Mouse (Mus musculus): ENCODE measurements at regions not wholly inside any gene's neighbourhood (a gene's known extent, or its start where the extent isn't known, plus 50 kb on each side); places are given as distances from the start of the nearest gene placed in this dataset.
"Not testable (repeated sequence)": the region's sequence is repeated elsewhere in the genome, so short reads cannot be mapped to it uniquely, and the experiment has no call there.

DNA sequence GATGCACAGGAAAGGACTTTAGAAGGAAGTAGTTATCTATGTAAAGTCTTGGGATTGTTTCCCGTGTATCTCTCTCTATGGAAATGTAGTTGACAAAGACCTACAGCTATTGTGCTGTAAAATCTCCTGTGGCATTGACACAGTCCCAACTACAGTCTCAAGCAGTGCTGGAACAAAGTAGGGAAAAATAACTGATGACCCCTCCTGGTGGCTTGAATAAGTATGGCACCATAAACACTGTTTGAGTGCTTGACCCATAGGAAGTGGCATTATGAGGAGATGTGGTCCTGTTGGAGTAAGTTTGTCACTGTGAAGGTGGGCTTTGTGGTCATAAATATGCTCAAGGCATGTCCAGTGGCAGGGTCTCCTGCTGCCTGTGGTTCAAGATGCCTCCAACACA, 928.4 kb upstream of the Mms22l start:
- no peak for DNase-seq (ENCODE audit: low spot score)

DNA sequence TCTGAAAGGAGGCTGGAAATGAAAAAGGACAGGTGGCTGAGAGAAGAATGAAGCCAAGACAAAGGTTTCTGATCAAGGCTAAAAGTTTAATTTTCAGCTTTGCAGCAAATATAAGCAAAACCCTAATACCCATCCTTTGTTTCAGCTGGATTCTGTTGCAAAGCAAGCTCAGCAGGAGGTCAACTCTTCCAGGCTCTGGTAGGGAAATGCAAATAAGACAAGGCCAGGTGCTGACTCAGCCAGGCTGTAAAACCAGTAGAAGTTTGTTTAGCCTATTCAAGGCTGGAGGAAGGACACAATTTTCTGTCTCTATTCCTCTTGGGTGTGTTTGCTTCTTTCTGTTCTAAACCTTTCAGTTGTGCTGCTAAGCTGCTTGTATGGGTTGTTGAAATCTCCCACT, 923.2 kb upstream of the Mms22l start:
- DNase-seq (ENCODE audit: low spot score) = no peak

DNA sequence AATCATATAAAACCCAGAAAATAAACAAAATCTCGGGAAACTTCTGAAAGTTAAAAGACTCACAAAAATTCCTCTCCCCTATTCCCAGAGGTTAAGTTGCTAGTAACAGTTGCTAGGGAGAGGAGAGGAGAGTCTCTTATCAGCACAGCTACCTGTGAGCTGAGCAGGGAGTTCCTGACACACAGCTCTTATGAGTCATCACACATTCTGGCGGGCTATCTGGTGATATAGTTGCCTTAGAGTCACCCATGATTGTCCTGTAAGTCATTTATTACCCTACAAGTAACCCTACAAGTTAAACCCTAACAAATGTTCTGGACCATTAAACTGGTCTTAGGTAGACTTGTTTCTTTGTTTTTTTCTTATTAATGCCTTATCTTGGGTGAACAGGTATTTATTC, 908.8 kb upstream of the Mms22l start:
- DNase-seq (ENCODE audit: low spot score) = no peak

DNA sequence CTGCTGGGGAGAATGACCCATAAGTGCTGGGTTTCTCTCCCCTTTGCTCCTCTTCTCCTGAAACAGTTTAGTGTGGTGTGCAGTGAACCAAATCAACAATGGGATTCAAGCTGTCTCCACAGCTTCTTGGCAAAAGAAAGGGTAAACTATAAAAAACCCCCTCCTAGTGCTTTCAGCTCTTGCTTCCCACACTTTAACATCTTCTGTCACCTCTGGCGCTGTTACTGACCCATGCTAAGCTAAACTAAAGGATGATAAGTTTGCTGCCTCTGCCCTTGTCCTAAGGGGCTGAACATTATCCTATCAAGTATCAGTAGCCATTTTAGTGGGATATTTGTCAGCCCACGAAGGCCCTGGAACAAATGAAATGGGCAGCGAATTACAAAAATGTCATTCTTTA, 905.4 kb upstream of the Mms22l start:
- DNase-seq (ENCODE audit: low spot score) = no peak

DNA sequence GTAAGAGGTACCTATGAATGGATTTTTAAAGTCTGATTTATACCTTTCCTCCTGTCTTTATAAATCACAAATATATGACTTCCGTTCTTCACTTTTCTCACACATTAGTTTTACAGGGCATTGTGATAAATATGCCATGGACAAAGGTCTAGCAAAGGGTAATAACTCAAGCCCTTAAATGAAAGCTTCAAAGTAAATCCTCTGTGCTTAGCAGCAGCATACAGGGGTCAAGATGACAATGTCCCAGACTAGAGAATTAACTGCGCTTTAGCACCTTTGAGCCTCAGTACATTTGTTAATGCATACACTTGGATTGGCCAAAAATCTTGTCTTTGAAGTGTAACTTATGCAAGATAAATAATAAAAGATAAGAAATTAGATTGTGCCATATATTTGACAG, 904.7 kb upstream of the Mms22l start:
- no peak for DNase-seq (ENCODE audit: low spot score)

DNA sequence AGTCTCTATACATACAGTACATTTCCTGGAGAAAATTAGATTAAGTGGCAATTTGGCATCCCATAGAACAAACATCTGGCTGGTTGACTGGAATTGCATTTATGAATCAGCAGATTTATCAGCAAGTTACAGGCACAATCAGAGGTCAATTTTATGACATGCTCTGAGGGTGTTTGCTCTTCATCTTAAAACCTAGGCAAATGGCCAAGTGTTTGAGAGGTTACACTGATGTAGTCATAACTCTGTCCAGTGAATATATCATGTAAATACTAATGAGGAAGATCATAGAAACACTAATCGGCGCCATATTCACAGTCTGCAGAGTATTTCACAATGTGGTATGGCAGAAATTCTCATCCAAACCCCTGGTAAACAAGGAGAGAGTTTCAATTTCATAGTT, 896.2 kb upstream of the Mms22l start:
- DNase-seq (ENCODE audit: low spot score) = no peak

DNA sequence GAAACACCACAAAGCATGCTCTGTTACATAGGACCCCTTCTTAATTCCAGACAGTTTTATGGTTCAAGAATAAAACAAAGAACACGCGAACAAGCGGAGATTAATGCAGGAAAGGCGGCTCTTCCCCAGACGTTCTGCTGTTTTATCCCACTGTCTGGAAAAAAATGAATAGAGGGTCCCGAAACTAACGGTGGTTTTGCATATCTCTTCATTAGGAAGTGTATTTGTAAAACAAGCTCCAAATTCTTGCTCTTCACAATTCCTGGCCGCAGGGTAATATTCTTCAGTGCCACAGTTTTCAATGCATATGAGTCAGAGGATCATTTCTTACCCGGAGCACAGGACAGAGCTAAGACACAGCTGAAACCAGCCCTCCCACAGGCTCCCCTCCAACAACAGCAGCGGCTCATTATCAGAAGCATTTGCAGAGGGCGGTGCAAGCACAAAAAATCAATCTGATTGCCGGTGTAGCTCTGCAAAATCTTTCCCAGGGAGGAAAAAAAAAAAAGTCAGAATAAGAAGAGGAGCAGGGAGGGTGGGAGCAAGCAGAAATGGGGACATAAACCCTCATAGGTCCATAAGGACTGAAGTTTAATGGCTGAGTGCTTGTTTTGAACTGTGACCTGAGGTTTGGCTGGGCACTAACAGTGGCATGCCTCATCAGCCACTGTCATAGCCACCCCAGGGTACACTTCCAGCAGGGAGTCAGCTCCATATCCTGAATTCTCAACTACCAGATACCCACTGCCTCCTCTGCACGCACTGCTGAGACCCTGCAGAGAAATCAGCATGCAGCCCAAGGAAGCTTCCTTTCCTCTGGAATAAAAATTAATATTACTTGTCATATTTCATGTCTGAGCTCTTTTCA, 894.6 kb upstream of the Mms22l start:
- DNase-seq (ENCODE audit: low spot score) = no peak

DNA sequence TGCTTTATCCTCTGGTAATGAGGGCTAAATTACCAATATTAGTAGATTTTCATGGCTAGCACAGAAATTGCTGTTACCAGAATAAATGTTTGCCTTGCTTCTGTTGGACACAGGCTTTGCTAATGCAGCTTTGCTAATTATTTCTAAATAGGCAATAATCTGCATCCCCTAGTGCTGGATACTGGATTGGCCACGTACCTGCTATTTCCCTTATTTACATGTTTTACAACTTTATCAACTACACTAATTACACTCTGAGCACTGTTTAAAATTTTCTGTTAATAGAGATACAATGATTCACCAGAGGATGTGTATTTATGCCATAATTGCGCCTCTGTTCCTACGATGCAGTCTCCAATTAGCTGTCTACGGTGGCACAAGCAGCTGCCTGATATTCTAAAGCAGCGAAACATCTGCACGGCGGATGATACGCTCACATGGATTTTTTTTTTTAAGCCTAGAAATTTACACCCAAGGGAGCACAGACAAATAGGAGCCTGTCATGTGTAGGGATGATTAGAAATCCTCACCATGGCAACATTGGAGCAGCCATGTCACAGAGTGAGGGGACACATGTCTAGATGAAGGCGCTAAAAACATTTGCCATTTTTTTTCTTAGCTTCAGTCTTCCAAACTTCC, 893.8 kb upstream of the Mms22l start:
- DNase-seq (ENCODE audit: low spot score) = no peak

DNA sequence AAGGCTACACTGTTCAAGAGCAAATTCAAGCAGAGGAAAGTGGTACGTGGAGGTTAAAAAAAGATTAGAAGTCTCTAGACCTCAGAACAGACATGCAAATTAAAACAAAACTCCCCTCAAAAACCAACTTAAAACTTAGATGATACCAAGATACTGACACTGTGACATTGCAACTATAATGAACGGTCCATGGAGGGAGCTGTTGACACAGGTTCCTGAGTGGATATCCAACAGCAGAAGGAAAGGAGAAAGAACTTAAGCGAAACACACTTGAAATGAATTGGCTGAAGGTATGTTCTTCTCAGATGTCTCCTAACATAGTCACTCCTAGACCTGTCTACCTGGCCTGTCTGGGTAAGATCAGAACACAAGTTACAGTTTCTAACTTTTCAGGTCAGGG, 888.9 kb upstream of the Mms22l start:
- no peak for DNase-seq (ENCODE audit: low spot score)

DNA sequence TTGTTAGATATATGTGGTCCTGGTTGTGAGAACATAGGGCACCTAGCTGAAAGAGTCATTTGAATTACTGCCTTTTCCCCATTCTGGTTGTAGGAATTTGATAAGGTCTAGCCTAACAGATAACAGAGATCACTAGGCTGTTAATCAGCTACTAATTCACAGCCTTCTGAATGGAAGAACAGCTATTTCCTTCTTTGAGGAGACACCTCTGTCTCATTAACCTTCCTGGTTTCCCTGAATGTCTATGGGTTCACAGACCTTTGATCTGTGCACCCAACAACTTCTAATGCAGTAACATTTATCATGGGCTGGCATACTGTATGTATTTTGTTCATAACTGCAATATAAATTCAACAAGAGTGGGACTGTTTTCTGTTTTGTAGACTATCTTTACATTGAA, 875.0 kb upstream of the Mms22l start:
- no peak for DNase-seq (ENCODE audit: low spot score)

DNA sequence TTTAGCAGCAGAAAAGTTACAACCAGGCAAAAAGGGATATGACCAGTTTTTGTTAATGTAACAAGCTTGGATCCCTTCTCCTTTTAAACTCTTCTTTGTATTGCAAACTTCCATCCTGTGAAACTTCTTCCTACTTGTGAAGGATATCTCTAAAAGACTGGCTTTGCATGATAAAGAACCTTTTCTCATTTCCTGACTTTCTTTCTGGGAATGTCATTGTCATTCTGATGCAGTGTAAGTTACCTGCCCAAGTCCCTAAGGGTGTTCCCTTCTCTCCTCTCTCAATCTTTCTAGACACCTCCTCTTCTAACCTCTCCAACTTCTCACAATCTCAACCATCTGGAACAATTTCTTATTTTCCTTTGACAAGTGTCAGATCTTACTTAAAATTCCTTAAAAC, 874.0 kb upstream of the Mms22l start:
- no peak for DNase-seq (ENCODE audit: low spot score)

DNA sequence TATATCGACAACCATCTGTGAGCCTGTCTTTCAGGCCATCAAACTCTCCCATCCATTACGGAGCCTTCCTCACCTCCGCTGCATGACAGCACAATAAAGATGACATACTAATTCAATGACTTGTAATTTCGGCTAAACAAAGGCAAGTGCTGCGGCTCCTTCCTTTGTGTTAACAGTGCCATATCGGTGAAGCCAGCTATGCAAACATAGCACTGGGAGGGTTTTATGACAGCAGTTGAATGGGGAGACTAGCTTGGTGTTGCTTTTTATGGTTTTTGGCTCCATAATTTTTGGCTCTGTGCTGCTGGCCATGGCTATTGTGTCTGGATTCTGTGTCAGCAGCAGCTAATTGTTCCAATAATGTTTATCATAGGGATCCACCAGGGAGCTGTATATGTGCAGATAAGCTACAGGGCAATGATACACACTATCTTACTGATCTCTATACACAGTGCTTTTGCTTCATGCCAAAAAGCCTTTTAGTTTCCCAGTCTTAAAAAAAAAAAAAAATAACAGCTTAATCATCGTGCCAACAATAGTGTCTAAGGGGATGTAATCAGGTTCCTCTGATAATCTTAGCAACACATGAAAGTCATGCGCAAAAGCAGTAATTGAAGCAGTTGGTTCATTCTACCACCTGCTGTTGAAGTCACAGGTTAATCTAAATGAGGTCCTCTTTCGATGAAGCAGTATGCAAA, 859.9 kb upstream of the Mms22l start:
- no peak for DNase-seq (ENCODE audit: low spot score)

DNA sequence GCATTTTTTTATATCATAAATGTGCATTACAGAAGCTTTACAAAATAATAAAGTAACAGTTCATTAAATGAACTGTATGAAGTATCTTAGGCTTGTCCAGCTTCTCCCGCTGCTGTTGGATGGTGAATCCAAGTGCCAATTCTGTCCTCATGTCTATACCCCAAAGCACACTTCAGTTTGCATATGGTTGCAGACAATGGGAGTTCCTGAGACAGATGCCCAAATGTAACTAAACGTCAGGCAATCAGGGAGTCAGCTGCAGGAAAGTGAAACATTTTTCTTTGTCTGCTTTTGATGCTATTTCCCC, 859.4 kb upstream of the Mms22l start:
- DNase-seq (ENCODE audit: low spot score) = no peak

DNA sequence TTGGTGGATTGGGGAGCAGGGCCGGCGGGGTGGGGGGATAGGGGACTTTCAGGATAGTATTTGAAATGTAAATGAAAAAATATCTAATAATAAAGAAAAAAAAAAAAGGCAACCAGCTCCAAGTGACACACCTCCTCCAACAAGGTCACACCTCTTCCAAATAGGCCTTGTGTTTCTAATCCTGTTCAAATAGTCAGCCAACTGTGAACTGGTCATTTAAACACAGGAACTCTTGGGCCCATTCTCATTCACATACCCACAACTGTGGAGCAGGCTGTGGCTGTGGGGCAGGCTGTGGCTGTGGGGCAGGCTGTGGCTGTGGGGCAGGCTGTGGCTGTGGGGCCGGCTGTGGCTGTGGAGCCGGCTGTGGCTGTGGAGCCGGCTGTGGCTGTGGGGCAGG, 839.6 kb upstream of the Mms22l start:
- DNase-seq (ENCODE audit: low spot score) = not testable (repeated sequence)

DNA sequence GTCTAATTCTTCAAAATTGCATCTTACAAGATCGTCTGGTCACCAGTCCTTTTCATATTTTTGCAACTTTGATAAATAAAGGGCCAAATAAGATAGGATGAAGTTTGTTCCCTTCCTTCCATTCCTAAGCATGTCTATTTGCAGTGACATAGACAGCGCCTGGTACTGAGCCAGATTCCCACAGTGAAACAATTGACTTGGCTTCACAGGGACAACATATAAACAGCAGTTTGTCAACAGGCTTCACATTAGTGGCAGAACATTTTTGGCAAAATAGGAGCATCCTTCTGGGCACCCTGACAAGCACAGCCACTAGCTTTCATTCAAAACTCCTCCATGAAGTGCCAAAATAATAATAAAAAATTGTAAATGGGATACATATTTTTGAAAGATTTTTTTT, 827.4 kb upstream of the Mms22l start:
- DNase-seq (ENCODE audit: low spot score) = no peak

DNA sequence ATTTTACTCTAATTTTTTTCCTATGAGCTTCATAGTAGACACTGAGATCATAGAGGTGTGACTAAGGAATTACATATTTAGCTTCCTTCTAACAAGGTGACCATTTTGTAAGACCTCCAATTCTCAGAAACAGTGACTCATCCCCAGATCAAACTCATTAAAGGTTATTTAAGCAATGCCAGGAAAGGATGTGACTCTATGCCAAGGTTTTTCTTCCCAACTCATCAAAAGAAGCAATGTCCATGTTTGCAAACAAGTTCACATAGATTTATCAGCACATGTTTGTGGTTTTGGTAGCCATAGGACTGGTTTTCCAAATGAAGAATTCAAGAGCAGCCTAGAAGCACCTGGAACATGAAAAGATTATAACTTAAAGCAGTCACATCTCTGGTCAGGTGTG, 792.6 kb upstream of the Mms22l start:
- DNase-seq (ENCODE audit: low spot score) = no peak

DNA sequence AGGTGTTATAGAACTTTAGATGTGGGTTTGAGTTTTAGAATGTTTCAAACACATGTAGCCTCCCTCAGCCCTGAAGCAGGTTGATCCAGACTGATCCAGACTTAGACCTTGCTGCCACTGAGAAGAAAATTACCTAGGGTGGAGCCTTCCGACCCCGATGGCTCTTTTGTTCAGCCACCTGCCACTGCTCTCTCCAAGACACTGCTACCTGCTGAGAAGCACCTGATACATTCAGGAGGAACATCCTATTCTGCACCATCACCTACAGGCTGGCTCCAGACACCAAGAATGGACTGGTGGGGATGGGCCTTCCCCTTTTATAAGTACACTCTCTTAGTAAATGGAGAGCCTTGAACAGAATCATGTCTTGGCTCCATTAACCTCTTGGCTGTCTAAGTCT, 785.5 kb upstream of the Mms22l start:
- no peak for DNase-seq (ENCODE audit: low spot score)

DNA sequence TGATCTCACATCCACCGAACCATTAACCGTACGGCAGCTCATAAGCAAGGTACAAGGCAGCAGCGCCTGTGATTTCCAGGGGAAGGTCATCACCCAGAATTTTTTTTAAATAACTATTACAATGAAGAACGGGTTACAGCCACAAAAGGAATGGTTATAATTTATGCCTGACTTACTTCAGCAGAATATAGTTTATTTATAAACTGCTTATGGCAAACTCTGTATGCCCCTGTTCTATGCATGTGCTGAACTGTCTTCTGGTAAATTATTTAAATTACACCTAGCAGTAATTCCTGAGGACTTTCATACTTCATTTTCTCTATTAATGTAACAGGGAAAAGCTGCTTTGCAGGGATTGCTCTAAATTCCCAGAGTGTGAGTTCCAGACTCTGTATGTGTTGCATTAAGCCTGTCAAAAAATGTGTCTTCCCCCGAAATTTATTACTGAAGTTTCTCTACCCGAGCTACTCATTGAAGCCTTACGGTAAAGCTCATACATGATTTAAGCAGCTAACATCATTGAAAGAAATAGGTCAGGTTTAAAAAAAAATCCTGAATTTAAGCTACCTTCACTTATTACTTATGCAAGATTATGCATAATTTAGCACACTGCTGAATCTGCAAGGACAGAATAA, 782.4 kb upstream of the Mms22l start:
- no peak for DNase-seq (ENCODE audit: low spot score)

DNA sequence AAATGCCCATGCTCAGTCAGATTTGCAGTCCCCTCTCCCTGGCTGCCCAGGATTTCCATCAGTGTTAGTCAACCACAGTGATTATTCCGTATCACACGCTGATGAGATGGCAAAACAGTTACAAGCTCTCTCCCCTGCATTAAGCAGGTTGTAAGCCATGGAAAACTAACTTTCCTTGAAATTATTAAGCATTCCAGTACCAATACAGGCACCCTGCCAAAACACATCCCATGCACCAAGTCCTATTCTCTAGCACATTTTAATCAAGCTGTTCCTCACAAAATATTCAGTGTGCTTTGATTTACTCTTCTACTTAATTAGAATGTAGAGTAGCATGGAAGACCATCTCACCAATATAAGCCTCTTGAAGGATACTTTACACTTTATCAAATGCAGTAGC, 768.4 kb upstream of the Mms22l start:
- DNase-seq (ENCODE audit: low spot score) = no peak

DNA sequence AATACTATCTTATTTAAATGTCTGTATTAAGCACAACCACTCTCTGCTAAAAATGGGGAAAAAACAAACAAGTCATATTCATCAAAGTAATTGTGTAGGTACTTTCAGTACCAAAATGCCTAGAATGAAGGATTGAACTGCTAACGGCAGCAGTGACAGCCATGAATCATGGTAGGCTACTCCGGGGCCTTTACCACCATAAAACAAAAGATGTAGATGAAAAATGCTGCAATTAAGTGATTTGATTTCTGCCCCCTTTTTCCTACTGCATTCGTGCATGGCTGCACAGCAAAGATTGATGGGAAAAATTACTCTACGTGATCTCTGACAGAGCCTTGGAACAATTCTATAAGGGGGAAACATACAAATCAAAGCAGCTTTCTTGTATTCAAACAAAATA, 763.8 kb upstream of the Mms22l start:
- DNase-seq (ENCODE audit: low spot score) = no peak

DNA sequence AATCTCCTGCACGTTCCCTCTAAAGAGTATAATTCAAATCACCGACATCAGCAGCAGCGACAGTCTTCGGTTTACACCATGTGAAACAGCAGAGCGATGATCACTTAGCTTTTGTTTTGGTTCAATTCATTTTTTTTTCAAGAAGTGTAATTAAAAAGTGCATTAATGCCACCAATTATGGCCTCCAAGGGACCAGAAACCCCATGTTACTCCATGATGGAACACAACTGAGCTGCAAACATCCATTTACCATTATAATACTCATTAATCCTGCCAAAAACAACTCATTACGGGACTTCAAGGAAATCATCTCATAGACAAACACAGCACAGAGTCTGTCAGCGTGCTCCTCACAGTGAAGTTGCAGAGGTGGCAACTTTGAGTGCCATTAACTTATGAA, 752.2 kb upstream of the Mms22l start:
- DNase-seq (ENCODE audit: low spot score) = no peak

DNA sequence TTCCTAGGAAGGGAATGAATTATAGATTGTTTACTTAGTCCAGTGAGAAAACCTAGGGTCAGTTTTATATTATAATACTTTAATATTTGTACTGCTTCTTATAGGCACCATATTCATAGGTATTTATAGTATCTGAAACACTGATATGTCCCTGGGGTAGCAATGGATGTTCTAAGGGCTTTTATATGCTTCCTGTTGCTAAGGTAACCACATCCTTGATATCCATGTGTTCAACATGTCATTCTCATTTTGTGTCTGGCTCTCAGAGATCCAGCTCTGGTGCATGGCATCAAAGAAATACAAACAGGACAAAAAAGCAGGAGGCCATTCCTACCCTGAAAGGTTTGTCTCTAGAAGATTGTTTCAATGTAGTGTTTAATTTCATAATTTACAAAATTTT, 738.2 kb upstream of the Mms22l start:
- DNase-seq (ENCODE audit: low spot score) = no peak

Data from testis, postnatal 14 days (tissue).